Mouse (Mus musculus) skeletal muscle tissue, adult 2 months (tissue): Measurements from ENCODE around the gene Tanc1.

Experiments used
- DNase-seq: peaks from one replicate; pipeline ENCODE4 v3.0.0-alpha.2; 2012; ENCODE audit warnings: low read depth, low spot score

Gene Tanc1

GRCm38 (mm10) chr2:59680736-59681135, 68.9 kb downstream of the Tanc1 start:
- DNase-seq, result no peak

DNA sequence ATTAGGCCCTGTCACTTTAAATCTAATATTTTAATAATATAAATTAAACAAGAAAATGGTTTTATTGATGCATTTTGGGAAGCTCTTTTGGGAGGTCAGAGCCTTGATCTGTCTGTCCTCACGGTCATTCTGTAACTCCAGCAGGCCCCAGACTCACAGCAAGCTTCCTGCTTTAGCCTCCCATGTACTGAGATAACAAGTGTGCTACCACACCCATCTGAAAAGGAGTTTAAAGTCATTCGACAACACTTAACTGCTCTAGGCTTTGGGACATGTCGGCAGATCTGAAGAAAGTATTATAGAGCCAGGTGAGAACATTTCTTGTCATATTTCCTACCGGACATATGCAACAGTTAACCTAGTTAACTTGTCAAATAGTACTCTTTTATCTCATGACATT, 69.3 kb downstream of the Tanc1 start:
- DNase-seq, result no peak

GRCm38 (mm10) chr2:59684864-59685605, 73.2 kb downstream of the Tanc1 start:
- no peak for DNase-seq

GRCm38 (mm10) chr2:59685606-59685950, 73.7 kb downstream of the Tanc1 start:
- DNase-seq, result no peak

- DNase-seq, result no peak
Measured at GRCm38 (mm10) chr2:59688261-59689104, 76.6 kb downstream of the Tanc1 start.

GRCm38 (mm10) chr2:59691112-59691511, 79.3 kb downstream of the Tanc1 start:
- no peak for DNase-seq

GRCm38 (mm10) chr2:59693473-59693872, 81.6 kb downstream of the Tanc1 start:
- DNase-seq, result no peak

- no peak for DNase-seq
Measured at GRCm38 (mm10) chr2:59697123-59697522, 85.3 kb downstream of the Tanc1 start.

DNA sequence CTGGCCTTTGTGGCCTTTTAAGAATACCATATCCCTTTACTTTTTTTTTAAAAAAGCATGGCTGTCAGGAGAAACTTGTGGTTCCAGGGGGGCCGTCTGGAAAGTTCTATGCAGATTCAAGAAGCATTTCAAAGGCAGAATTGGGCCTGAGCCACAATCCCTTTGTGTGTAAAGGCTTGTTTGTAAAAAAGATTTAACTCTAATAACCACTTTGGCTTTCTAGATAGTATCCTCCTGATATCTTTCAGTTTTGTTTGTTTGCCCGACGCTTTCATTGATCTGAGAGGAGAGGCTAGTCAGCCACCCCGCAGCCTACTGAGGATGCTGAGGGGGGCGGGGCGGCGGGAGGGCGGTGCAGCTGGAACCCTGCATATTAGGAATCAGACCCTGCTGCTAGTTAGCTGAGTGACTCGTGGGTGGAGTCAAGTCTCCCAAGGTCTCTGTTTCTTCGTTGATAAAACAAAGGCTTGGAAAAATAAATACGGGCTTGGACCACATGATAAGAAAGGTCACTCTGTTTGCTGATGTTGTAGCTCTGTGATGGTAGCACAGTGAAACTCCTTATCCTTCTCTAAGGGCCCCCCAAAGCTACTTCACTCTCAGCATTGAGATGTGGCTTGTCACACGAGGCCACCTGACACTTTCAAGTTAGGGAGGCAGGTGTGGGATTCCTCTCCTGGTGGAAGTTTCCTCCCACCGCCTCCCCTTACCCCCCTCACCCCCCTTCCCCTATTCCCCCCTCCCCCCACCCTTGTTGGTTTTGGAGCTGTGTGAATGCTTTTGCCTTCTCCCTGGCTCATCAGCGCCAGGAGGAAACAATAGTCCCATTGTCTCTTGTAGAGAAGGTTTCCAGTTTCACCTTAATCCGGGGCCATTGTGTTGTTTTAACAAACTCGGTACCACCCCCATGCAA, 86.1 kb downstream of the Tanc1 start:
- DNase-seq, result no peak

GRCm38 (mm10) chr2:59698635-59699300, 86.9 kb downstream of the Tanc1 start:
- DNase-seq, result no peak

- DNase-seq, result no peak
Measured at GRCm38 (mm10) chr2:59699893-59700292, 88.1 kb downstream of the Tanc1 start.

DNA sequence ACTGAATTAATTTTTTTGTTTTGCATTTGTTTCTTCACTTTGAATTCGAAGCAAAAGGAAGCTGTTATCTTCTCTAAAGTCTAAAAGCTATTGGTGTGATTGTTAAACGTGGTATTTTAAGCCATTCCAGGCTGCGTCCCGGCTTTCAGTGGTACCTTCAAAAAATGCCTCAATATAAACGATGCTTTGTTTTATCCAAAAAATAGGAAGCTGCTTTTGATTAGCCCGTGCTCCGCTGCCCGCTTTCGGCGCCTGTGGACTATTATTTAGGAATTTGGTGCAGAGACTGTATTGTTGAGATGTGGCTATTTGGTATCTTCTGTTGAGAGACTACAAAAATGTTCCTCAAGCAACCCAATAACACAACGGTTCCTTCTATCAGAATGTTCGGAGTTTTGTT, 93.4 kb downstream of the Tanc1 start:
- DNase-seq, result no peak

DNA sequence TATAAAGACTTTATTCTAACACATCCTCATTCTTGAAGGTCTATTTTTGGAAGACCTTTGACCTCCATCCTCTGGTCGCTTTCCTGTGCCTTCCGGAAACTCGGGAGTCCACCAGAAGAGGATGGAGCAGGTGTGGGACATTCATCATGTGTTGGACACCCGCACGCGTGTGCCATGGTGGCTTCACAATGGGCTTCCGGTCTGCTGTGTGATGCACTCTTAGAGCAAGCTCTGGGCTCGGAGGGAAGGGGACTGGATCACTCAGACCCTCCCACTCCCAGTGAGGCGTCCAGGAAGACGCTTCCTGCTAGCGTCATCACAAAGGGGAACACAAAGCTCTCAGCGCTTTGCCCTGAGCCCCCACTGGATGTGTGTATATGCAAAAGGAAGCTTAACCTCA, 95.0 kb downstream of the Tanc1 start:
- no peak for DNase-seq

DNA sequence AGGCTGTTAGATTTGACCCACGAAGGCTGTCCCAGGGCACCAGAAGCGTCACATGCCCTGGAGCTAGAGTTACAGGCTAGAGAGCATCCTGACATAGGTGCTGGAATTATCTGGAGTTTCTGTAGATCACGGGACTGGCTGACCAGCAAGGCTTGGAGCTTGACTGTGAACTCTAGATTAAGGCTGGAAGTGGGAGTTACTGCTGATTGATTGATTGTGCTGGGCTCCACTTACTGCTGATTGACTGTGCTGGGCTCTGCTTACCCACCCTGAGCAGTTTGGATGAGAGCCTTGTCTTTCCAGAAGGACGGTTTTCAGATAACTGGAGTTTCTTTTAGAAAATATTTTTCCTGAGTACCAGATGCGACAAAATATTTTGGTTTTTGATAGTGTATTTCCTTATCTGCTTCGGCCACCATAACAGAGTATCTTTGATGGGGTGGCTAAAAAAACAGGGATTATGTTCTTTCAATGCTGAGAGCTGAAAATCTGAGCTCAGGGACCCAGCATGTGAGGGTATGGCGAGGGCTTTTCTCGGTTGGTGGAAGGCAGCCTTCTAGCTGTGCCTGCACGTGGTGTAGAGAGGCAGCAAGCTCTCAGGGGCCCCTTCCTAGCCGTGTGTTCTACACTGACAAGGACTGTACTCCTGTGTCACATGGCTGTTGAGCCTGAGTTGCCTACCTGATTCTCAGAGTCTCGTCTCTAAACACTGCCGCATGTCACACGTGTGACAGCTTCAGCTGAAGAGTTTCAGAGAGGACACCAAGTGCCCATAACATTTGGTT, 96.3 kb downstream of the Tanc1 start:
- no peak for DNase-seq

- DNase-seq, result no peak
Measured at GRCm38 (mm10) chr2:59710771-59711170, 98.9 kb downstream of the Tanc1 start.

DNA sequence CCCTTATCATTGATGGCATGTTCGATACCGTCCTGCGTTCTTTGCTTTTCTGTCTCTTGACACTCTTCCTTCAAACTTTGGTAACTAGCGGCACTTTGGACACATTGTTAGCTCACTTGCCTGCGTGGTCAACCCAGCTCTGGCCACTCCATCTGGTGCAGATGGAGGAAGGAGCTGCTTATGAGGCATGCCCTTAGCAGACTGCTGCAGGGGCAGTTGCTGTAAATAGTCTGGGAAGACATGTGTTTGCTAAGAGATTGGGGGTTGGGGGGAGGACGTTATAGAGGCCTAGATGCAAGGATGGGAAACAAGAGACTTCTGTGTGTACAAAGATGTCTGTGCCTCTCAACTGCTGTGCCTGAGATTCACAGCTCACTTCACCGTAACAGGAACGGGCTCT, 100.2 kb downstream of the Tanc1 start:
- no peak for DNase-seq

DNA sequence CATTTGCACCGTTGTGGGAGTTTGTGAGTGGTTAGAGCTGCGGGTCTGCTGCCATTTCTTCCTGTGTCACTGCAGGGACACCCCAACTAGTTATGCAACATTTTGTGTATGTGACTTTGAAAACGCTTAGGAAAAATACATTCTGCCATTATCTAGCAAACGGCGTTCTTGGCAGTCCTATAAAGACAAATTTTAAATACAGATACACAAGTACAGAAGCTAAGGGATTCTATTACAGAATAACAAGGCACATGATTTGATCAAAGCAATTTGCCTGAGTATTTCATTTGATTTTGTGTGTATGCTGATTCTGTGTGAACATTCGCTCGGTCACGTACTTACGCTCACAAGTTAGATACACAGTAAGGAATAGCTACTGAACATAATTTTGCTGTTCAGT, 100.6 kb downstream of the Tanc1 start:
- DNase-seq, result no peak

DNA sequence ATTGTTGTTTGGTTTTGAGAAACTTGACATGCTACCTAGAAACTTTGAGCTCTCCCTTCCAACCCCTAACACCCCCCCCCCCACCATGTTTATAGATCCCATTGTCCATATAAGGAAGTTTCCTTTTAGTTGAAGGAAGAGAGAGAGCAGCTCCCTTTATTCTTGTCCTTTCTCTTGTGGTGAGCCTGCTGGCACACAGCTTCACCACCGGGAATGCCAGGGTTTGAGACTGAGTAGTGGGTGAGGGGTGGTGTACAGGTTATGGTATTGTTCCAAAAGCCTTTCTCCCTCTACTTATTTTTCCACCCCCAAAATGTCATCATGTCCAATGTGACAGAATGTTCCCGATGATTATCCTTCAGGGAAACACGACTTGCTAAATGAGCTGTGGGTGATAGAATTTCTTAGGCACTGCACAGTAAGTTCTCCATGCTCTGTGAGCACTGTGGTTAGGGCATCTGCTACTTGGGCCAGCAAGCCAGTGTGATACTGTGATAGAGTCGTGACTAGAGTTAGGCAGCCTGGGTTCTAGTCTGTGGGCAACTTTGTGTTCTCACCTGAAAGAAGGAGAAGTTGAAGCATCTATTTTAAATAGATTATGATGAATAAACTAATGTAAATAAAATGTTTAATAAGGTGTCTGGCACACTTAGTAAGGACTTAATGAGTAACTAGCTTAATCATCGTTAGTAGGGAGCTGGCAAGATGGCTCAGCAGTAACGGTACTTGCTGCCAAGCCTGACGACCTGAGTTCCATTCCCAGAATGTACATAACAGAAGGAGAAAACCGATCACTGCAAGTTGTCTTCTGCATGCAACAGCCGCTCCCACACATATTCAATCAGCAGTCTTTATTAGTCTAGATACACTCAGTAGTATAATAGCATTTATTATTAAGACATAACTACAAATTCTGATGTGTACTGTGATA, 102.0 kb downstream of the Tanc1 start:
- DNase-seq, result no peak

- DNase-seq, result no peak
Measured at GRCm38 (mm10) chr2:59714992-59715391, 103.2 kb downstream of the Tanc1 start.

DNA sequence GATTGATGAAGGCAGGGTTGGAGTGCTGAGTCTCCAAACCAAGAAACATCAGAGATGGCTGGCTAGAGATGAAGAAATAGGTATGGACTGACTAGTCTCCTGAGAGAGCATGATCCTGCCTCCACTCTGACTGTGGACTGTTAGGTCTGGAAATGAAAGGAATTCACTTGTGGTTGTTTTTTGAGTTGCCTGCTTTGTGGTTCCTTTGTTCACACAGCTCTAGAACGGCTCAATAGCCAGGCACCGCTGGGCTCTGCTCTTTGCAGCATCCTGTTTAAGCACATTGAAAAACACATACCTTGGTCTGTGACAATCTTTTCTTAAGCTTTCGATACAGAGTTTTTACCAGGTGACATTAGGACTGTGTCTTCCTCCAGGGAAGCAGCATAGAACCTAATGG, 104.6 kb downstream of the Tanc1 start:
- DNase-seq, result no peak
